Mouse (Mus musculus) forebrain, embryonic 11.5 days (tissue): ENCODE measurements around the gene Ms4a7. TPM values are rescaled to one million over a fixed set of nuclear protein-coding genes. Genes with fewer than 3 reads are reported as not detected.
A peak's percentile ranks its signal among the peaks of the same experiment; 100 is the strongest.
"Not testable (repeated sequence)": the region's sequence is repeated elsewhere in the genome, so short reads cannot be mapped to it uniquely, and the experiment has no call there.

Experiments used
- ATAC-seq: fragments of 200-750 bp; cut with Nextera tagmentation; replicated peaks from 2 replicates; pipeline ENCODE4 v1.8.0; 2017; ENCODE audit warnings: moderate TSS enrichment; ENCODE audit not compliant: low FRiP score
- DNase-seq: peaks from one replicate; pipeline ENCODE4 v3.0.0-alpha.2; 2017; ENCODE audit warnings: low spot score
- H3K27ac ChIP-seq: fragments of 300-500 bp; sonication (generic); 2 replicates; pipeline ENCODE4 v1.5.1; 2014; ENCODE audit warnings: low read depth, low read length
- H3K27me3 ChIP-seq: fragments of 300-500 bp; sonication (generic); 2 replicates; pipeline ENCODE4 v1.6.1; 2014; ENCODE audit warnings: mild to moderate bottlenecking, low read length, mixed read lengths; ENCODE audit not compliant: control insufficient read depth, insufficient read depth
- H3K36me3 ChIP-seq: fragments of 300-500 bp; sonication (generic); 2 replicates; pipeline ENCODE4 v1.6.1; 2014; ENCODE audit warnings: mild to moderate bottlenecking, low read length, moderate library complexity, mixed read lengths; ENCODE audit not compliant: control insufficient read depth, insufficient read depth
- H3K4me1 ChIP-seq: fragments of 300-500 bp; sonication (generic); replicated peaks from 2 replicates; pipeline ENCODE4 v1.6.1; 2014; ENCODE audit warnings: low read length, mixed read lengths; ENCODE audit not compliant: control insufficient read depth, insufficient read depth
- H3K4me2 ChIP-seq: fragments of 300-500 bp; sonication (generic); 2 replicates; pipeline ENCODE4 v1.6.1; 2014; ENCODE audit warnings: low read depth, mild to moderate bottlenecking, low read length, moderate library complexity, mixed read lengths; ENCODE audit not compliant: severe bottlenecking
- H3K4me3 ChIP-seq: fragments of 300-500 bp; sonication (generic); 2 replicates; pipeline ENCODE4 v1.5.1; 2014; ENCODE audit warnings: low read depth, low read length
- H3K9ac ChIP-seq: fragments of 300-500 bp; sonication (generic); 2 replicates; pipeline ENCODE4 v1.6.1; 2014; ENCODE audit warnings: low read length
- H3K9me3 ChIP-seq: fragments of 300-500 bp; sonication (generic); 2 replicates; pipeline ENCODE4 v1.6.1; 2016; ENCODE audit warnings: low read length, mixed read lengths; ENCODE audit not compliant: control insufficient read depth
- WGBS: fragments of 180-500 bp; shearing (Covaris S2); extraction: QIAGEN DNeasy Blood & Tissue Kit; methylation state at CpG from one replicate; pipeline ENCODE4 v1.1.7; 2014; 5-methylcytosine and 5-hydroxymethylcytosine counted together
- polyA plus RNA-seq: library from polyadenylated mRNA; unstranded; fragments of >200 nt; fragmentation: Nextera tagmentation; extraction: Ambion mirVana; gene quantifications from 2 replicates; pipeline ENCODE4 v1.2.1, GENCODE M21; 2014

Gene Ms4a7
- polyA plus RNA-seq, 1 experiment from 2014 or later, result 0.56 TPM

GRCm38 (mm10) chr19:11293616-11294015 lies 42.3 kb downstream of the Ms4a7 start:
- H3K4me3 ChIP-seq, ATAC-seq, H3K36me3 ChIP-seq: not testable (repeated sequence)

DNA sequence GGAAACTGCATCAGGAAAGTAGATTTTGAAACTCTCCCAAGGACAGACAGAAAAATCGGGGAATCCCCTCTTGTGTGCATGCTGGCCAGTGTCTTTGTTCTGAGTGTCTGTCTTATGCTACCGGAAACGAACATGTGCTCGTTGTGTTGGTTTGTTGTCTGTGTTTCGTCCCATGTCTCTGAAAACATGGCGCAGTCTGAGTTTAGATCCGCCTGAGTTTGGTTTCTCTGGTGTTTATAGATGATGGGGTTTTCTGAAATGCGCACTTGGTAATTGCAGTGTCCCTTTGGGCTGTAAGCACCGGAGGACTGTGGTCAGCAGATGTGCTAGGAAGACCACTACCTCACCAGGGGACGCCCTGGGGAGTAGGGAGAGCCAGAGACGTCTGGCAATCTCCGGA lies 43.0 kb downstream of the Ms4a7 start:
- H3K4me3 ChIP-seq, result peak overlapping the region; percentile 20
- H3K4me1 ChIP-seq, result no peaks in the 10 kb centered on the region
- H3K36me3 ChIP-seq, result no peaks in the 10 kb centered on the region
- DNase-seq (peak; percentile 53), ATAC-seq (no peak; the same call in 1 of the 2 replicates)
- WGBS, result 11% methylated on average over 12 of the region's 12 CpGs
- no peak overlapping the region for H3K27ac ChIP-seq
- peak overlapping the region; percentile 44; the same call in 1 of the 2 replicates for H3K4me2 ChIP-seq
- peak overlapping the region; percentile 30 for H3K9ac ChIP-seq
- no peaks in the 10 kb centered on the region for H3K27me3 ChIP-seq
- no peaks in the 10 kb centered on the region for H3K9me3 ChIP-seq

More at GRCm38 (mm10) chr19:11293616-11294015, 42.3 kb downstream of the Ms4a7 start:
- not testable (repeated sequence) for H3K9ac ChIP-seq, H3K27me3 ChIP-seq, DNase-seq, H3K9me3 ChIP-seq, H3K4me1 ChIP-seq, H3K27ac ChIP-seq
- 10% methylated on average over 3 of the region's 3 CpGs for WGBS
- peak overlapping the region; percentile 44; the same call in 1 of the 2 replicates for H3K4me2 ChIP-seq

DNA sequence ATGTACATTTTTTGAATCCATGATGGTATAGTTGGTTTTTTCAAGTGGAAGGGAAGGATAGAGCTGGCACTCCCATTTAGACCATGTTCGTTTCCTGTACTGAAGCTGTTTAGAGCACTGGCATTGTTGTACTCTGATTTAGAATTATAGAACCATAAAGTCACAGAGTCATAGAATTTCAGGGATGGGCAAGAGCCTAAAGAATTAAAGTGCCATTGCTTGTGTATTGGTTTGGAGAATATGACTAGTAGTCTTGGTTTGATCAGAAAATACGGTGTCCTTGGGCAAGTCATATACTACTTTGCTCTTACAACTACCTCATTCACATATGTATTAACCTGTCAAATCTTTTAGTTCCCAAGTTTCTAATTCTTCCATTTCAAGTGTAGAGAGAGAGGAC lies 52.2 kb downstream of the Ms4a7 start, which contains the start of gene Ms4a5:
Gene Ms4a5 (minus strand): TSS at position 101 of the 400 bp plus-strand sequence.
- no peaks in the 10 kb centered on the region for H3K9me3 ChIP-seq
- DNase-seq, result no peak
- H3K27me3 ChIP-seq, result no peaks in the 10 kb centered on the region
- H3K4me3 ChIP-seq, result no peak within 1 kb of the TSS
- H3K36me3 ChIP-seq, result no peaks in the 10 kb centered on the region
- H3K4me2 ChIP-seq, result no peak within 1 kb of the TSS
- no peaks in the 10 kb centered on the region for H3K4me1 ChIP-seq
- no peak within 1 kb of the TSS for H3K27ac ChIP-seq
- H3K9ac ChIP-seq, result no peak within 1 kb of the TSS
- ATAC-seq, result no peak
- WGBS, result 94% methylated on average over 2 of the region's 2 CpGs

- 88% methylated on average over 3 of the region's 3 CpGs for WGBS
- ATAC-seq (no peak), DNase-seq (no peak)
- no peak overlapping the region for H3K27ac ChIP-seq
- no peak overlapping the region for H3K4me2 ChIP-seq
- H3K36me3 ChIP-seq, result no peaks in the 10 kb centered on the region
- no peaks in the 10 kb centered on the region for H3K9me3 ChIP-seq
- no peaks in the 10 kb centered on the region for H3K4me1 ChIP-seq
- no peak overlapping the region for H3K9ac ChIP-seq
- no peaks in the 10 kb centered on the region for H3K27me3 ChIP-seq
- no peak overlapping the region for H3K4me3 ChIP-seq
Observed at GRCm38 (mm10) chr19:11280223-11280622, 55.7 kb downstream of the Ms4a7 start.

DNA sequence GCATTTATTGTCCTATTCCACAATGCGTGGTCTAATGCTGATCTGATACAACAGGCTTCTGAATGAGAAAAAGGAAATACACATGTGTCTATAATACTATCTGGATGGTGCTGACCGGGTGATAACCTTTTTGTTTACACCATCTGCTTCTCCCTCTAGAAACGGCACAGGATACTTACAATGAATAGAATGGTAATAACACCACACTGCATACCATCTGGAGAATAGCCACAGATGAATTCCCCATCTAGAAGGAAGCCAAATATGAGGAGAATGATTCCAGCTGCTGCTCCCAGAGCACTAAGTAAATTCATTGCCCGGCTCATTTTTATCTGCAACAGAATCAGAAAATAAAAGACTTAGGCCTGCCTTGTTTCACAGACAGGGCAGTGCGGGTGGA lies 59.5 kb downstream of the Ms4a7 start:
- no peak for DNase-seq

More for the DNA sequence above, 59.5 kb downstream of the Ms4a7 start:
- Histone ChIP-seq H3K36me3 (no peaks in the 10 kb centered on the region), H3K9ac (no peak overlapping the region), H3K27me3 (no peaks in the 10 kb centered on the region), H3K4me2 (no peak overlapping the region), H3K4me1 (no peaks in the 10 kb centered on the region), H3K4me3 (no peak overlapping the region), H3K27ac (no peak overlapping the region), H3K9me3 (no peaks in the 10 kb centered on the region)
- WGBS, result 79% methylated on average over 5 of the region's 5 CpGs
- no peak for ATAC-seq

Other genes with a start within 250 kb of the Ms4a7 start
- gene 1700017D01Rik, start 205.3 kb downstream of the Ms4a7 start, polyA plus RNA-seq, result not detected in 2 replicates
- not detected in 2 replicates for gene 1700025F22Rik, start 170.8 kb downstream of the Ms4a7 start, polyA plus RNA-seq
- gene Ms4a13, start 139.4 kb downstream of the Ms4a7 start, polyA plus RNA-seq, result not detected in 2 replicates
- gene Ms4a12, start 103.7 kb downstream of the Ms4a7 start, polyA plus RNA-seq, result not detected in 2 replicates
- gene Ms4a1, start 69.9 kb downstream of the Ms4a7 start, polyA plus RNA-seq, result not detected in 2 replicates
- not detected in 2 replicates for gene Ms4a5, start 52.3 kb downstream of the Ms4a7 start, polyA plus RNA-seq
- gene Ms4a14, start 21.7 kb downstream of the Ms4a7 start, polyA plus RNA-seq, result not detected in 2 replicates
- gene Ms4a4a, start 39.4 kb upstream of the Ms4a7 start, polyA plus RNA-seq, result 1.6 and 1.7 TPM in 2 replicates
- not detected in 2 replicates for gene Ms4a4c, start 68.6 kb upstream of the Ms4a7 start, polyA plus RNA-seq
- not detected in 2 replicates for gene Ms4a4b, start 107.4 kb upstream of the Ms4a7 start, polyA plus RNA-seq
- 1.5 and 2.4 TPM in 2 replicates for gene Ms4a6c, start 133.2 kb upstream of the Ms4a7 start, polyA plus RNA-seq
- not detected in 2 replicates for gene Gm8369, start 149.8 kb upstream of the Ms4a7 start, polyA plus RNA-seq
- gene Ms4a6b, start 180.4 kb upstream of the Ms4a7 start, polyA plus RNA-seq, result 2.2 and 2.6 TPM in 2 replicates
- 0.24 and 0.29 TPM in 2 replicates for gene Ms4a4d, start 200.7 kb upstream of the Ms4a7 start, polyA plus RNA-seq